Mouse (Mus musculus): ENCODE results near the gene Olfr508. TPM values are rescaled to one million over a fixed set of nuclear protein-coding genes. Genes with fewer than 3 reads are reported as not detected.
"Not testable (repeated sequence)": the region's sequence is repeated elsewhere in the genome, so short reads cannot be mapped to it uniquely, and the experiment has no call there.

Gene Olfr508
- not detected in 2 replicates for polyA plus RNA-seq (2015; fragmentation: Nextera tagmentation; extraction: Ambion mirVana)

- no peaks in the 10 kb centered on the region for H3K36me3 ChIP-seq (ENCODE audit: insufficient read depth, low read length)
- H3K9me3 ChIP-seq (ENCODE audit: low read length), result no peaks in the 10 kb centered on the region
- H3K27me3 ChIP-seq (replicated peaks; ENCODE audit: insufficient read depth, low read length), result no peaks in the 10 kb centered on the region
- ATAC-seq (no peak), DNase-seq (ENCODE audit: low spot score) (no peak)
- no peak within 1 kb of the TSS for H3K27ac ChIP-seq (ENCODE audit: low read length)
- H3K4me1 ChIP-seq (ENCODE audit: insufficient read depth, low read depth, low read length), result no peaks in the 10 kb centered on the region
- whole genome bisulfite sequencing, result 75% methylated on average over 3 of the region's 3 CpGs
- H3K9ac ChIP-seq (replicated peaks; ENCODE audit: low read depth), result no peak within 1 kb of the TSS
- no peak within 1 kb of the TSS for H3K4me3 ChIP-seq (ENCODE audit: low read depth, low read length)
- TF ChIP-seq CTCF (IDR thresholded peaks at IDR 0.05), result no peak
- TF ChIP-seq EP300 (IDR thresholded peaks at IDR 0.05), result no peak
- no peak within 1 kb of the TSS for H3K4me2 ChIP-seq (replicated peaks; ENCODE audit: low read depth, low read length)
These were observed at the start of gene Olfr508 for GRCm38 (mm10) chr7:108629694-108630093. TSS of gene Olfr508 (plus strand) at chr7:108629994.

DNA sequence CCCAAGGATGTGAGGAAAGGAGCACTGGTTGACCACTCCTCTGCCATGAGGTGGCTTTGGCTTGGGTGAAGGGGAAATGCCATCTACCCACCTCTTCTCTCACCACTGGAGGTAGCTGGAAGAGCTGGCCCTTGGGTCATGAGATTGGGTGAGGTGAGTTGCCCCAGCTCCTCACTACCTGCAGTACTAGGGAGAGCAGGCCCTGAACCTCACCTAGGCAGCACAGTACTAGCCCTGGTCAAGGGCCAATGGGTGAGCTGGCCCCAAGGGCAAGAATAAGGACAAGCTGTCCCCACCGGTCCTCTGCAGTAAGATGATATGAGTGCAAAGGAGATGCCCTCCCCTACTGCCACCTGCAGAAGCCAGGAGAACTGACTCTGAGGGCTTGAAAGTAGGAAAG is 40.0 kb upstream of the Olfr508 start:
- 78% methylated on average over 1 of the region's 1 CpGs for WGBS
- Histone ChIP-seq H3K9me3 (ENCODE audit: low read length) (no peaks in the 10 kb centered on the region), H3K9ac (replicated peaks; ENCODE audit: low read depth) (no peak overlapping the region), H3K4me2 (replicated peaks; ENCODE audit: low read depth, low read length) (no peak overlapping the region), H3K27me3 (replicated peaks; ENCODE audit: insufficient read depth, low read length) (no peaks in the 10 kb centered on the region), H3K4me3 (ENCODE audit: low read depth, low read length) (no peak overlapping the region), H3K4me1 (ENCODE audit: insufficient read depth, low read depth, low read length) (no peaks in the 10 kb centered on the region), H3K36me3 (ENCODE audit: insufficient read depth, low read length) (no peaks in the 10 kb centered on the region), H3K27ac (ENCODE audit: low read length) (no peak overlapping the region)
- TF ChIP-seq EP300 (IDR thresholded peaks at IDR 0.05) (no peak), CTCF (IDR thresholded peaks at IDR 0.05) (no peak)
- DNase-seq (ENCODE audit: low spot score), result no peak
- ATAC-seq, result no peak

- not testable (repeated sequence) for H3K27ac ChIP-seq (ENCODE audit: low read length); H3K9me3 ChIP-seq (ENCODE audit: low read length); H3K36me3 ChIP-seq (ENCODE audit: insufficient read depth, low read length); H3K9ac ChIP-seq (replicated peaks; ENCODE audit: low read depth); H3K4me1 ChIP-seq (ENCODE audit: insufficient read depth, low read depth, low read length); ATAC-seq; H3K27me3 ChIP-seq (replicated peaks; ENCODE audit: insufficient read depth, low read length); H3K4me3 ChIP-seq (ENCODE audit: low read depth, low read length); DNase-seq (ENCODE audit: low spot score); H3K4me2 ChIP-seq (replicated peaks; ENCODE audit: low read depth, low read length)
- 65% methylated on average over 3 of the region's 3 CpGs for WGBS
These were observed 27.9 kb upstream of the Olfr508 start for GRCm38 (mm10) chr7:108601916-108602315.

DNA sequence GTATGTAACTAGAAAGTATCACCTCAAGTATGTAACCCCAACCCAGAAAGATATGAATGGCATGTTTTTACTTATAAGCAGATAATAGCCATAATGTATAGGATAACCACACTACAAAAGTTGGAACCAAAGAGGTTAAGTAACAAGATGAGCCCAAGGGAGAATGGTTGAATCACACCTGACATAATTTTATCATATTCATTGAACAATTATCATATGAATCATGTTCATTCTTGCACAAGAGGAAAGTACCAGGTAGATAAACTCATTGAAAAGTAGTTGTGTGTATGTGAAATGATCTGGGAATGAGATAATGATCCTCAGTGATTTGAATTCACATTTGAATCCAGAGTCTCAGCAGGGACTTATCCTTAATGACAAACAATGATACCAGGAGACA is 19.3 kb upstream of the Olfr508 start, which contains the start of gene Olfr506:
Gene Olfr506, plus strand, starts transcription at position 301 of the 400 bp plus-strand sequence.
- no peak for ATAC-seq

DNA sequence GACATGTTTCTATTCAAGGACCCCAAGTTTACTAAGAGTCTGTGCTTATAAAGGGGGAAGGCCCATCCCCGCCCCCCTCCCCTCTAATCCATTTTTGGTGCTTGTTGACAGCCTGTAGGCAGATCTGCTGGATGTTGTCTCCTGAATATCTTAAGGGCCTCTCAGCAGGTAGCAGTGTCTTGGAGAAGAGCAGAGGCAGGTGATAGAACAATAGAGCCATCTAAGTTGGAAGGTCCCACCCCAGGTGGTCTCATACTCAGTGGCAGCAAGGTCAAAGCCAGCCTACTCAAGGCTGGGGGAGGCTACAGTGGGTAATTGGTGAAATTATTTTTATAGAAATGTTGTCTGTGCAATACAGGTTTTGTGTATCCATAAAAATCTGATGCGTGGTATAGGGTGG is 15.7 kb upstream of the Olfr508 start:
- Histone ChIP-seq H3K27ac (ENCODE audit: low read length) (no peak overlapping the region), H3K36me3 (ENCODE audit: insufficient read depth, low read length) (no peaks in the 10 kb centered on the region), H3K27me3 (replicated peaks; ENCODE audit: insufficient read depth, low read length) (no peaks in the 10 kb centered on the region), H3K9me3 (ENCODE audit: low read length) (no peaks in the 10 kb centered on the region), H3K4me1 (ENCODE audit: insufficient read depth, low read depth, low read length) (no peaks in the 10 kb centered on the region), H3K9ac (replicated peaks; ENCODE audit: low read depth) (no peak overlapping the region), H3K4me3 (ENCODE audit: low read depth, low read length) (no peak overlapping the region), H3K4me2 (replicated peaks; ENCODE audit: low read depth, low read length) (no peak overlapping the region)
- no peak for ATAC-seq
- WGBS, result 82% methylated on average over 2 of the region's 2 CpGs
- TF ChIP-seq EP300 (IDR thresholded peaks at IDR 0.05), result no peak
- TF ChIP-seq CTCF (IDR thresholded peaks at IDR 0.05), result no peak
- DNase-seq (ENCODE audit: low spot score), result no peak

More for the DNA sequence above, 19.3 kb upstream of the Olfr508 start, which contains the start of gene Olfr506:
- Histone ChIP-seq H3K27ac (ENCODE audit: low read length) (no peak within 1 kb of the TSS), H3K9me3 (ENCODE audit: low read length) (no peaks in the 10 kb centered on the region), H3K4me1 (ENCODE audit: insufficient read depth, low read depth, low read length) (no peaks in the 10 kb centered on the region), H3K4me3 (ENCODE audit: low read depth, low read length) (no peak within 1 kb of the TSS), H3K27me3 (replicated peaks; ENCODE audit: insufficient read depth, low read length) (no peaks in the 10 kb centered on the region), H3K9ac (replicated peaks; ENCODE audit: low read depth) (no peak within 1 kb of the TSS), H3K36me3 (ENCODE audit: insufficient read depth, low read length) (no peaks in the 10 kb centered on the region), H3K4me2 (replicated peaks; ENCODE audit: low read depth, low read length) (no peak within 1 kb of the TSS)
- no peak for DNase-seq (ENCODE audit: low spot score)
- TF ChIP-seq EP300 (IDR thresholded peaks at IDR 0.05) (no peak), CTCF (IDR thresholded peaks at IDR 0.05) (no peak)

DNA sequence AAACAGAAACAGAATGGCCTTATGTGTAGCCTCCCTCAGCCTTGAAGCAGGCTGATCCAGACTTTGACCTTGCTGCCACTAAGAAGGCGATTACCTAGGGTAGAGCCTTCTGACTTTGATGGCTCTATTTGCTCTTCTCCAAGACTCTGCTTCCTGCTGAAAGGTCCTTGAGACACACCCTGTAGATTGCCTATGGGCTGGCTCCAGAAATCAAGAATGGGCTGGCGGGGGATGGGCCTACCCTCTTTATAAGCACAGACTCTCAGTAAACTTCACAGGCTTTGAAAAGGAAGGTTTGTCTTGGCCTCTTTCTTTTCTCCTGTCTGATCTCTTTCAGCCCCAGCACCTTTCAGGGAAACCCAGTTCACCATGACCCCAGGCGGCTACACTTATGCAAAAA is 13.0 kb upstream of the Olfr508 start:
- 51% methylated on average over 3 of the region's 3 CpGs for WGBS
- H3K4me2 ChIP-seq (replicated peaks; ENCODE audit: low read depth, low read length); H3K27me3 ChIP-seq (replicated peaks; ENCODE audit: insufficient read depth, low read length); H3K4me1 ChIP-seq (ENCODE audit: insufficient read depth, low read depth, low read length); H3K9ac ChIP-seq (replicated peaks; ENCODE audit: low read depth); H3K27ac ChIP-seq (ENCODE audit: low read length); H3K36me3 ChIP-seq (ENCODE audit: insufficient read depth, low read length); H3K4me3 ChIP-seq (ENCODE audit: low read depth, low read length); H3K9me3 ChIP-seq (ENCODE audit: low read length); ATAC-seq; DNase-seq (ENCODE audit: low spot score): not testable (repeated sequence)

DNA sequence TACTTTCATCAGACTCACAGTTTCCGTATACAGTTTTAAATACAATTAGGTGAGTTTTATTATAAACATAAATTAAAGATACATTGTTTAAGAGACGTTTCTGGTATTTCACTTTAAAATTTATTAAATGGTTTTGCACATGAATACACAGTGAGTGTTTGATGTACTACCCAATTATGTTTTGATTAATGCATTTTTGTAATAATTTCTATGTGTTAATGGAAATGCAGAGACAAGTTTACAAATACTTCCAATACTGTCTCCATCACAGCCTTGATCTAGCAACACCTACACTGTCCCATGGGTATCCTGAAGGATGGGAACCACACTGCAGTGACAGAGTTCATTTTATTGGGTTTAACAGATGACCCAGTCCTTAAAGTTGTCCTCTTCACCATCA is 8.3 kb upstream of the Olfr508 start, which contains the start of gene Olfr507:
Gene Olfr507, plus strand, starts transcription at position 301 of the 400 bp plus-strand sequence.
- Histone ChIP-seq H3K27ac (ENCODE audit: low read length) (no peak within 1 kb of the TSS), H3K9me3 (ENCODE audit: low read length) (no peaks in the 10 kb centered on the region), H3K36me3 (ENCODE audit: insufficient read depth, low read length) (no peaks in the 10 kb centered on the region), H3K9ac (replicated peaks; ENCODE audit: low read depth) (no peak within 1 kb of the TSS), H3K4me1 (ENCODE audit: insufficient read depth, low read depth, low read length) (no peaks in the 10 kb centered on the region), H3K4me2 (replicated peaks; ENCODE audit: low read depth, low read length) (no peak within 1 kb of the TSS), H3K4me3 (ENCODE audit: low read depth, low read length) (no peak within 1 kb of the TSS), H3K27me3 (replicated peaks; ENCODE audit: insufficient read depth, low read length) (no peaks in the 10 kb centered on the region)
- 63% methylated on average over 2 of the region's 2 CpGs for WGBS
- TF ChIP-seq EP300 (IDR thresholded peaks at IDR 0.05) (no peak), CTCF (IDR thresholded peaks at IDR 0.05) (no peak)
- ATAC-seq (no peak), DNase-seq (ENCODE audit: low spot score) (no peak)

Measured in lung, postnatal 0 days (tissue).